Mouse (Mus musculus) erythroblast, embryonic 14.5 days (primary cell): ENCODE data around the gene Use1.

ENCODE experiments used
- GATA1 ChIP-seq: IDR thresholded peaks from 2 replicates; pipeline ENCODE4 v1.6.1; 2012; ENCODE audit warnings: low read length, inconsistent platforms, mixed read lengths
- TAL1 ChIP-seq: IDR thresholded peaks from 3 replicates; pipeline ENCODE4 v1.6.1; 2012; ENCODE audit warnings: low read length, inconsistent platforms, mixed read lengths

GRCm38 (mm10) chr8:71366771-71367528 is at the start of gene Use1:
- no peak for TF ChIP-seq GATA1
- TF ChIP-seq TAL1, result no peak
